Mouse (Mus musculus): Measurements from ENCODE around the gene Eef1akmt1. TPM values are rescaled to one million over a fixed set of nuclear protein-coding genes. Genes with fewer than 3 reads are reported as not detected.

Gene Eef1akmt1
- 4.5 TPM for polyA plus RNA-seq (2014; fragmentation: Illumina TruSeq; extraction: RNeasy Lipid Tissue Mini Kit (QIAGEN cat#74804); ENCODE audit: low replicate concordance)

GRCm38 (mm10) chr14:57571155-57572133 is at the start of gene Eef1akmt1:
Eef1akmt1 (minus strand) TSS chr14:57571612.

GRCm38 (mm10) chr14:57524671-57525387 is 46.6 kb downstream of the Eef1akmt1 start, which contains the start of gene Il17d:
Il17d (plus strand) TSS chr14:57524777.

Other genes with a start within 250 kb of the Eef1akmt1 start
- gene Cryl1, start 173.1 kb downstream of the Eef1akmt1 start, polyA plus RNA-seq (2014; fragmentation: Illumina TruSeq; extraction: RNeasy Lipid Tissue Mini Kit (QIAGEN cat#74804); ENCODE audit: low replicate concordance), result 50.4 TPM
- 11.5 TPM for gene Ift88, start 147.6 kb downstream of the Eef1akmt1 start, polyA plus RNA-seq (2014; fragmentation: Illumina TruSeq; extraction: RNeasy Lipid Tissue Mini Kit (QIAGEN cat#74804); ENCODE audit: low replicate concordance)
- 1.6 TPM for gene Il17d, start 46.8 kb downstream of the Eef1akmt1 start, polyA plus RNA-seq (2014; fragmentation: Illumina TruSeq; extraction: RNeasy Lipid Tissue Mini Kit (QIAGEN cat#74804); ENCODE audit: low replicate concordance)
- 15.4 TPM for gene Xpo4, start 93.8 kb upstream of the Eef1akmt1 start, polyA plus RNA-seq (2014; fragmentation: Illumina TruSeq; extraction: RNeasy Lipid Tissue Mini Kit (QIAGEN cat#74804); ENCODE audit: low replicate concordance)
- gene Gm49361, start 174.5 kb upstream of the Eef1akmt1 start, polyA plus RNA-seq (2014; fragmentation: Illumina TruSeq; extraction: RNeasy Lipid Tissue Mini Kit (QIAGEN cat#74804); ENCODE audit: low replicate concordance), result not detected
- 17.9 TPM for gene Lats2, start 186.8 kb upstream of the Eef1akmt1 start, polyA plus RNA-seq (2014; fragmentation: Illumina TruSeq; extraction: RNeasy Lipid Tissue Mini Kit (QIAGEN cat#74804); ENCODE audit: low replicate concordance)
- 212 TPM for gene Sap18, start 226.6 kb upstream of the Eef1akmt1 start, polyA plus RNA-seq (2014; fragmentation: Illumina TruSeq; extraction: RNeasy Lipid Tissue Mini Kit (QIAGEN cat#74804); ENCODE audit: low replicate concordance)

Measured in small intestine, adult 10 weeks (tissue).